Mouse (Mus musculus) C2C12 (cell line): Measurements from ENCODE around the gene Efna5. TPM values are rescaled to one million over a fixed set of nuclear protein-coding genes. Genes with fewer than 3 reads are reported as not detected.

Experiments used
- H3K27me3 ChIP-seq: one replicate; pipeline ENCODE4 v1.6.1; 2011; ENCODE audit not compliant: control insufficient read depth, insufficient read depth, insufficient read length
- H3K36me3 ChIP-seq: one replicate; pipeline ENCODE4 v1.6.1; 2011; ENCODE audit not compliant: control insufficient read depth, insufficient read depth
- H3K4me3 ChIP-seq: one replicate; pipeline ENCODE4 v1.5.1; 2011; ENCODE audit warnings: mild to moderate bottlenecking, control low read depth; ENCODE audit not compliant: poor library complexity, insufficient read depth, severe bottlenecking
- H3K79me2 ChIP-seq: one replicate; pipeline ENCODE4 v1.6.1; 2011; ENCODE audit not compliant: control insufficient read depth, insufficient read depth
- H3K79me3 ChIP-seq: one replicate; pipeline ENCODE4 v1.6.1; 2011; ENCODE audit warnings: low read depth, control low read depth
- H3ac ChIP-seq: one replicate; pipeline ENCODE3; 2011; ENCODE audit warnings: low read depth; ENCODE audit not compliant: control insufficient read depth, insufficient read length
- CEBPB ChIP-seq: IDR thresholded peaks from one replicate; pipeline ENCODE4 v1.6.1; 2011; ENCODE audit warnings: low read depth, mild to moderate bottlenecking, control low read depth, moderate library complexity
- CTCF ChIP-seq: IDR thresholded peaks from one replicate; pipeline ENCODE4 v1.5.1; 2011; ENCODE audit not compliant: control insufficient read depth, insufficient read depth, insufficient read length
- FOSL1 ChIP-seq: IDR thresholded peaks from one replicate; pipeline ENCODE4 v1.8.0; 2011; ENCODE audit warnings: mild to moderate bottlenecking, low read length; ENCODE audit not compliant: poor library complexity, insufficient read depth, severe bottlenecking
- MAX ChIP-seq: IDR thresholded peaks from one replicate; pipeline ENCODE4 v1.6.1; 2011; ENCODE audit warnings: mild to moderate bottlenecking, control low read depth
- MYOD1 ChIP-seq: IDR thresholded peaks from one replicate; pipeline ENCODE4 v1.6.1; 2011; ENCODE audit warnings: low read depth; ENCODE audit not compliant: control insufficient read depth, insufficient read length
- MYOG ChIP-seq: IDR thresholded peaks from one replicate; pipeline ENCODE4 v1.6.1; 2011; ENCODE audit not compliant: control insufficient read depth, insufficient read length; ENCODE audit errors: extremely low read depth
- USF1 ChIP-seq: IDR thresholded peaks from one replicate; pipeline ENCODE4 v1.6.1; 2011; ENCODE audit warnings: low read depth, mild to moderate bottlenecking, control low read depth, moderate library complexity
- polyA plus RNA-seq: library from polyadenylated mRNA; unstranded; fragments of >200 nt; fragmentation: generic; extraction: Trizol; gene quantifications from one replicate; pipeline ENCODE4 v1.2.1, GENCODE M21; 2012; ENCODE audit warnings: missing spikeins

The Efna5 gene
- polyA plus RNA-seq, 1 experiment, result 8.1 TPM

- Histone ChIP-seq H3ac (no peak overlapping the region), H3K36me3 (no peaks in the 10 kb centered on the region), H3K79me2 (no peaks in the 10 kb centered on the region), H3K79me3 (no peaks in the 10 kb centered on the region), H3K4me3 (no peak overlapping the region), H3K27me3 (no peaks in the 10 kb centered on the region)
- TF ChIP-seq CTCF (no peak), FOSL1 (no peak), MAX (no peak), USF1 (no peak), MYOD1 (no peak), CEBPB (no peak), MYOG (no peak)
These were observed 318.7 kb downstream of the Efna5 start for GRCm38 (mm10) chr17:62562439-62562838.

- Histone ChIP-seq H3K27me3 (no peaks in the 10 kb centered on the region), H3K79me2 (no peaks in the 10 kb centered on the region), H3ac (no peak overlapping the region), H3K79me3 (no peaks in the 10 kb centered on the region), H3K36me3 (no peaks in the 10 kb centered on the region), H3K4me3 (no peak overlapping the region)
- TF ChIP-seq USF1 (no peak), MAX (no peak)
These were observed 323.9 kb downstream of the Efna5 start for GRCm38 (mm10) chr17:62557215-62557614.
